In the genomic region with DNA sequence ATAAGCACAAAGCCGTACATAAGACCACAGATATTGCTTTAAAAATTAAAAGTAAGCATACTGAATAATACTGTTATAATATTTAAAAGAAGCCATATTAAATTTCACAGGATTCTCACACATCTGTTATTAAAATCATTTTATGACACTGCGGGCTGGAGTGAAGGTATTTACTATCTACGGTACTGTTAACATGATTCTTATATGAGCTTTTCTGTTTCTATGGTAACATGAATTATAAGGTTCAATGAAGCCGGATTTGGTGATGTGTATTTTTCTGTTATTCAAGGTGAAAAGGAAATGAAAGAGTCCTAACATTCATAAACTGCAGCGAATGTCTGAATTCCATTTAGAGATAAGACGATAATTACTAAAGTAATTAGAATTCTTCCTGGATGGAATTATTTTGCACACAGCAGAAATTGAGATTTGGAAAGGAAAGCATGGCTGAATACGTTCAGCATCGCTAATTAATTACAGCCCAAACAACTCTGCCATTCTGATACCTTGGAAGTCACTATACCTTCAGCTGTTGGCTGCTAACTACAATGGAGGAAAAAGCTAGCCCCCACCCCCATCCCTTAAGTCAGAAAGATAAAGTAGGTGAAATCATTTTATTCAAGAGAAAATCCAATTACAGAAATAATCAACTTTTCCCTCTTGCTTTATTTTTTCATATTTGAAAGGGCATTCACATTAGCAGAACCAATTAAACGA, we compare ENCODE assay signal across 17 mouse cellular contexts.
DNase-seq lines count a peak whose midpoint lies in the region; ATAC-seq and TF ChIP-seq lines count a peak whose summit lies in the region.
"Had no signal": no experiment of that assay in that cellular context is flagged by ENCODE, and none has a peak within 500 bp of the region (broad histone marks: within the 10 kb centered on the region; RNA-seq: fewer than 3 reads in every experiment).

No protein-coding gene starts in this region.

- WGBS in forebrain, embryonic 15.5 days = 50% methylated on average over 9 of the region's 9 CpGs
- WGBS in forebrain, embryonic 13.5 days = 63% methylated on average over 9 of the region's 9 CpGs
- 58% methylated on average over 9 of the region's 9 CpGs for WGBS in hindbrain, embryonic 15.5 days
- WGBS in hindbrain, embryonic 10.5 days = 93% methylated on average over 9 of the region's 9 CpGs
- WGBS in midbrain, embryonic 16.5 days = 62% methylated on average over 9 of the region's 9 CpGs

- no peak for ATAC-seq in forebrain, embryonic 15.5 days (replicated peaks)
- no peak for ATAC-seq in forebrain, embryonic 13.5 days
- ATAC-seq in hindbrain, embryonic 15.5 days (ENCODE audit: low FRiP score, low read depth) = no peak
- peak; percentile 72 for ATAC-seq in midbrain, embryonic 16.5 days
- ATAC-seq: intestine, embryonic 16.5 days had no signal

- no peak overlapping the region for H3K9ac ChIP-seq in forebrain, embryonic 15.5 days (replicated peaks)
- H3K9ac ChIP-seq in forebrain, embryonic 13.5 days = no peak overlapping the region
- no peak overlapping the region for H3K9ac ChIP-seq in hindbrain, embryonic 15.5 days
- no peak overlapping the region for H3K9ac ChIP-seq in midbrain, embryonic 16.5 days (ENCODE audit: low read depth, low read length)
- H3K9ac ChIP-seq: heart, embryonic 15.5 days had no signal

- H3K36me3 ChIP-seq in forebrain, embryonic 15.5 days = no peaks in the 10 kb centered on the region
- H3K36me3 ChIP-seq in forebrain, embryonic 13.5 days (ENCODE audit: poor library complexity, severe bottlenecking) = no peaks in the 10 kb centered on the region
- H3K36me3 ChIP-seq in hindbrain, embryonic 15.5 days = no peaks in the 10 kb centered on the region
- H3K36me3 ChIP-seq in hindbrain, embryonic 10.5 days = no peaks in the 10 kb centered on the region
- H3K36me3 ChIP-seq in midbrain, embryonic 16.5 days (ENCODE audit: control insufficient read depth, insufficient read depth, low read length) = no peaks in the 10 kb centered on the region
- H3K36me3 ChIP-seq: embryonic facial prominence, embryonic 10.5 days; heart, embryonic 15.5 days had no signal

- peak overlapping the region; percentile 60; the same call in 1 of the 2 replicates for H3K27ac ChIP-seq in forebrain, embryonic 15.5 days (replicated peaks)
- no peak overlapping the region for H3K27ac ChIP-seq in forebrain, embryonic 13.5 days
- H3K27ac ChIP-seq in hindbrain, embryonic 15.5 days (replicated peaks) = no peak overlapping the region
- H3K27ac ChIP-seq in hindbrain, embryonic 10.5 days = no peak overlapping the region
- H3K27ac ChIP-seq in midbrain, embryonic 16.5 days (ENCODE audit: low read length) = 0 out of 2 replicates have a peak overlapping the region, but pooled peaks have one; percentile 41
- H3K27ac ChIP-seq: embryonic facial prominence, embryonic 10.5 days; heart, adult 2 months; heart, embryonic 15.5 days had no signal

- DNase-seq in hindbrain, embryonic 10.5 days (ENCODE audit: low spot score) = no peak
- DNase-seq in brain, embryonic 14.5 days (ENCODE audit: low read depth) = peak; percentile 60
- no peak for DNase-seq in retina, embryonic 14.5 days (ENCODE audit: low spot score)
- DNase-seq: adrenal gland, postnatal 14 days; cerebellum, adult 2 months; cerebellum, postnatal 10 days; gastrocnemius, postnatal 14 days; heart, adult 2 months; heart, postnatal 14 days had no signal

- H3K9me3 ChIP-seq in forebrain, embryonic 15.5 days = no peaks in the 10 kb centered on the region
- H3K9me3 ChIP-seq in forebrain, embryonic 13.5 days (replicated peaks) = no peaks in the 10 kb centered on the region
- no peaks in the 10 kb centered on the region for H3K9me3 ChIP-seq in hindbrain, embryonic 15.5 days
- H3K9me3 ChIP-seq in hindbrain, embryonic 10.5 days = no peaks in the 10 kb centered on the region
- H3K9me3 ChIP-seq in midbrain, embryonic 16.5 days (replicated peaks; ENCODE audit: control insufficient read depth, low read length, poor library complexity, severe bottlenecking) = no peaks in the 10 kb centered on the region
- H3K9me3 ChIP-seq: embryonic facial prominence, embryonic 10.5 days; heart, embryonic 15.5 days had no signal

- H3K4me3 ChIP-seq in forebrain, embryonic 15.5 days = no peak overlapping the region
- H3K4me3 ChIP-seq in forebrain, embryonic 13.5 days = no peak overlapping the region
- no peak overlapping the region for H3K4me3 ChIP-seq in hindbrain, embryonic 15.5 days
- H3K4me3 ChIP-seq in hindbrain, embryonic 10.5 days = no peak overlapping the region
- H3K4me3 ChIP-seq in midbrain, embryonic 16.5 days (ENCODE audit: low read depth, low read length) = no peak overlapping the region
- H3K4me3 ChIP-seq: embryonic facial prominence, embryonic 10.5 days; heart, adult 2 months; heart, embryonic 15.5 days had no signal

- no peak overlapping the region for H3K4me2 ChIP-seq in forebrain, embryonic 15.5 days (replicated peaks)
- no peak overlapping the region for H3K4me2 ChIP-seq in forebrain, embryonic 13.5 days
- H3K4me2 ChIP-seq in hindbrain, embryonic 15.5 days = peak overlapping the region; percentile 11; the same call in 1 of the 2 replicates
- no peak overlapping the region for H3K4me2 ChIP-seq in midbrain, embryonic 16.5 days (ENCODE audit: low read length)
- H3K4me2 ChIP-seq: heart, embryonic 11.5 days; heart, embryonic 15.5 days had no signal

- TF ChIP-seq CTCF in brain, embryonic 14.5 days (IDR thresholded peaks at IDR 0.05; ENCODE audit: borderline replicate concordance, extremely low read depth, insufficient read depth, insufficient read length) = no peak

- no peaks in the 10 kb centered on the region for H3K27me3 ChIP-seq in forebrain, embryonic 15.5 days
- no peaks in the 10 kb centered on the region for H3K27me3 ChIP-seq in forebrain, embryonic 13.5 days
- H3K27me3 ChIP-seq in hindbrain, embryonic 15.5 days = no peaks in the 10 kb centered on the region
- H3K27me3 ChIP-seq in hindbrain, embryonic 10.5 days (ENCODE audit: insufficient read depth, poor library complexity, severe bottlenecking) = no peaks in the 10 kb centered on the region
- H3K27me3 ChIP-seq in midbrain, embryonic 16.5 days (ENCODE audit: control insufficient read depth, insufficient read depth, low read depth, low read length) = no peaks in the 10 kb centered on the region
- H3K27me3 ChIP-seq: heart, embryonic 15.5 days had no signal

- TF ChIP-seq POLR2A in brain, embryonic 14.5 days (IDR thresholded peaks at IDR 0.05; ENCODE audit: borderline replicate concordance, extremely low read depth, insufficient read depth, insufficient read length, poor library complexity, severe bottlenecking) = no peak

- H3K4me1 ChIP-seq in forebrain, embryonic 15.5 days = peaks cover 12% of the 10 kb centered on the region
- peaks cover 12% of the 10 kb centered on the region; the same call in 1 of the 2 replicates for H3K4me1 ChIP-seq in forebrain, embryonic 13.5 days
- H3K4me1 ChIP-seq in hindbrain, embryonic 15.5 days (replicated peaks) = 0 out of 2 replicates have a peak, but pooled peaks cover 3% of the 10 kb centered on the region
- H3K4me1 ChIP-seq in hindbrain, embryonic 10.5 days (replicated peaks) = peaks cover 11% of the 10 kb centered on the region
- peaks cover 3% of the 10 kb centered on the region; the same call in 1 of the 2 replicates for H3K4me1 ChIP-seq in midbrain, embryonic 16.5 days (ENCODE audit: control insufficient read depth, insufficient read depth, low read length)
- H3K4me1 ChIP-seq: heart, embryonic 15.5 days had no signal

Comparison
In these comparisons a context has a peak if more than half of its experiments do, and no peak if none do; other contexts are left out.
1. H3K27ac ChIP-seq: peak in forebrain, embryonic 15.5 days (single experiment) and midbrain, embryonic 16.5 days (single experiment); none in forebrain, embryonic 13.5 days (single experiment), hindbrain, embryonic 15.5 days (single experiment) and hindbrain, embryonic 10.5 days (single experiment).